Mouse (Mus musculus): Measurements from ENCODE around the gene Oscp1.

The Oscp1 gene

DNA sequence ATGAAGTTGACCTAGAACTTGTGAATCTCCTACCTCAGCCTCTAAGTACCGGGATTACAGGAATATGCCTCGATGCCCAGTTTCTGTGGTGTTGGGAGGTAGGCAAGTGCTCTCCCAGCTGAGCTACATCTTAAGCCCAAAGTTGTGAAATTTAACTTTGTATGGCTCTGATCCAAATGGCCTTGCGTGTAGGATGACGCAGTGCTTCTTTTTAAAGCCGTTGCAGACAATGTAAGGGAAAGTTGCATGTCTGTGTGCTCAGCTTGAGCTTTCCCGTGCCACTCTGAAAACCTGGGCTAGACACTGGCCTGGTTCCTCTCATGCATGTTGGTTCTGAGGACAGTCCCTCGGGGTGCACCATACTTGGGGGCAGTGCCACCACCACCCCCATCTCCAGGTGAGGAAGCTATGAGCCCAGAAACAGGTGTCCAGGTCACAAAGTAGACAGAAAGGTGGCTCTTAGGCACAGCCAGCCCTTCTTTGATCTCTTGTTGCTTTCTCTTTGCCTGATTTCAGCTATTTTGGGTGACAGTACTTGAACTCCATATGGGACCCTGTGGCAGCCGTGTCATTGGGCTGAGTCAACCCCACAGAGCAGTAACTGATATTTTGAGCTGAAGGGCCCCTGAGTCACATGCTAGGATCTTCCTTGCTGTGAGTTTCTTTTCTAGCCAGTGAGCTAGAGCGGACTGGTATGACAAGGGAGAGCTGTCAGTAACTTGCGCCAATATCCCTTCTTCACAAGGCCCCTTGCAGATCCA lies 51.4 kb downstream of the Oscp1 start:
- intact Hi-C loops (cut with DNase I): loop anchor here (2.0 kb wide), 1 partner anchor 17 kb away; no protein-coding TSS in a partner anchor

DNA sequence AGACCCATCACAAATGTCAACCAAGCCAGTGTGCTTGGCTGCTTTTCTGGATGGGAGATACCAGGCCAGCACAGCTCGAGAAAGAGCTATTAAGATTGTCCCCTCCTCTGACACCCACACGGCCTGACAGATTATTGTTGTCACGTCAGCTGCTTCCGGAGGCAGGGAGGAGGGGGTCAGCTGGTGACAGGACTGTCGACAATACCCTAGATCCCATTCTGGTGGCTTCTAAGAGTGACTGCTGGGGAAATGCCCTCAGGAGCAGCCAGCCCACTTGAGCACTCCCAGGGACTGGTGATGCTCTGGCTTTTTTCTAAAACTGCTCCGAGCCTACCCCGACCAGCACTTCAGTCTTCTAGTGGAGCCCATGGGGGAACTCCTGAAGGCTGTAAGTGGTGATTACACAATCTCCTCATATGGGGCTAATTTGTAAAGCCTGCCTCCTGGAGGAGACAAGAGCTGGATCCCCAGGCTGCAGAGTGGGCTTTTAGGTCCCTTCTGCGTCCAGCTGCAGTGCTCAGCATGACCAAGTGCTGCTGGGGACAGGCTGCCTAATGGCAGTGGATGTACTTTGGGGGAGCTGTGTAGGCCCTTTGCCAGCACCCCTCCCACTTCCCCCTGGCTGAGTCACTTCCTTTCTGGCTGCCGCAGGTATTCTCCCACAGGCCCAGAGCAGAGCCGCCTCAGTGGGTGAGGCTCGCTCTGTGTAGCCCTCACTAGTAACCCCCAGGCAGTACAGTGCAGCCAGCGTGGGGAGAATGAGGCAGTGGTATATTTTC lies 52.2 kb downstream of the Oscp1 start:
- intact Hi-C loops (cut with DNase I): loop anchor here (2.0 kb wide), 1 partner anchor 18 kb away; no protein-coding TSS in a partner anchor

DNA sequence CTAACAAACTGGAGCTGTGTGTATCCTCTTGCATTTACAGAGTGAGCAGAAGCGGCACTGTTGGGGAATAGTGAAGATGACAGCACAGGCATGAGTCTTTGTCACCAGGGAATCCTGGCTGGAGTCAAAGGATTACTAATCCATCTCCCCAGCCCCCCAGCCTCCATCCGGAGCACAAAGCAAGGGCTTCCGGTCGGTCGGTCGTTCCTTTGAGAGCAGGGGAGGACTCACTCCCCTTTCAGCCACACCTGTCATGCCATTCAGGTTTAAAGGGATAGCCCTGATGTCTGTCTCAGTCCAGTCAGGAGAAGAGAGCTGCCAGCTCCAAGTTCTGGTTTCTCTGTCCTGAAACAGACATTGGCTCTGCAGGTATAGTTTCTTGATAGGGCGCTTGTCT lies 52.8 kb downstream of the Oscp1 start:
- intact Hi-C loops (cut with DNase I): loop anchor here (2.0 kb wide), 1 partner anchor 18 kb away; no protein-coding TSS in a partner anchor

DNA sequence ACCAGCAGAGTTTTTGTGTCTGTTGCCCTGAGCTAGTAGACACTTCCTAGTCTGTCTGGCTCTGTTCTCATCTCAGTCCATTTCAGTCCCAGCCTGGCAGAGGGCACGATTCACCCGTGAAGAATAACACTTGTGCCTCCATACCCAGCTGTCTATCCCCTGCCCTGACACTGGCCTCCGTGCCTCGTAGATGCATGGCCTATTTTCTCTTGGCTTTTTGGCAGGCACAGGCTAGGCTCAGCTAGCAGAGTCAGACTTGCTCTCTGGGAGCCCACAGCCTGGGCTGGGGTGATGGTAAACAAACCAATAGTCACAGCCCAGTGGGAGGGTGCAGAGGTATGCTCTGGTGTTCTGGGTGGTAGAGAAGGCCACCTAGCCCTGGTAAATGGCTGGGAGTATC lies 54.9 kb downstream of the Oscp1 start:
- intact Hi-C loops (cut with DNase I): no loop called here

DNA sequence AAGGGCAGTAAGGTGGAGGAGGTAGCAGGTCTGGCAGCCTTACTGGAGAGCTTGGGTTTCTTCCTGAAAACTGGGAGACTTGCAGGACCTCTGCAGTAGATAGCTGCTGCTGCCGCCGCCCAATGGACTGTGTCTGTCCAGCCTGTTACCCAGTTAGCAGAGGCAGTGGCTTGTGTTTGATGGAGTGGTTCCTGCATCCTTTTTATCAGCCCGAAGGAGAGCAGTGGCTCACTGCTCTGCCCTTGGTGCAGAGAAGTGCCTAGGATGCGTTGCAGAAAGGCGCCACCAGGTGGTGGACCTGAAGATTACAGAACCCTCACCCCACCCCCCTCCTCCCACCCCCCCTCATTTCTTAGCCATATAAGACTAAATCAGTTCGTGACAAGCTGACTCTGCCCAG lies 55.6 kb downstream of the Oscp1 start:
- intact Hi-C loops (cut with DNase I): loop anchor here (2.0 kb wide), 1 partner anchor 27 kb away; no protein-coding TSS in a partner anchor

DNA sequence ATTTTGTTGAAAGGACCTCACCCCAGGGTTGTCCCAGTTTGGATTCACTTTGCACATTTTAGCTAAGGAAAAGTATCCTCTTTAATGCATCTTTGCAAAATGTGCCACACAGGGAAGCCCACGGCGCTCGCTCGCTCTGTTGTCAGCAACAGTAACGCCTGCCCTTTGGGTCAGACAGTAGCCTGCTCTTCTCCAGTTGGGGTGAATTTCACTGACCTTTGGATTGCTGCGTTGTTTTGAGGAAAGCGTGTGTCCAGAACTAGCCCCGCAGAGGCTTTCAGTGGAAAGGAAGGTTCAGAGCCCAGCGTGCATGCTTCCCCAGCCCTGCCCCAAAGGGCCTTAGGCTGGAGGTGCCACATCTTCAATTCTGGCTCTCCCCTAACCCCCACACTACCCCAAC lies 57.0 kb downstream of the Oscp1 start:
- intact Hi-C loops (cut with DNase I): loop anchor here (2.0 kb wide), 1 partner anchor 29 kb away; no protein-coding TSS in a partner anchor

DNA sequence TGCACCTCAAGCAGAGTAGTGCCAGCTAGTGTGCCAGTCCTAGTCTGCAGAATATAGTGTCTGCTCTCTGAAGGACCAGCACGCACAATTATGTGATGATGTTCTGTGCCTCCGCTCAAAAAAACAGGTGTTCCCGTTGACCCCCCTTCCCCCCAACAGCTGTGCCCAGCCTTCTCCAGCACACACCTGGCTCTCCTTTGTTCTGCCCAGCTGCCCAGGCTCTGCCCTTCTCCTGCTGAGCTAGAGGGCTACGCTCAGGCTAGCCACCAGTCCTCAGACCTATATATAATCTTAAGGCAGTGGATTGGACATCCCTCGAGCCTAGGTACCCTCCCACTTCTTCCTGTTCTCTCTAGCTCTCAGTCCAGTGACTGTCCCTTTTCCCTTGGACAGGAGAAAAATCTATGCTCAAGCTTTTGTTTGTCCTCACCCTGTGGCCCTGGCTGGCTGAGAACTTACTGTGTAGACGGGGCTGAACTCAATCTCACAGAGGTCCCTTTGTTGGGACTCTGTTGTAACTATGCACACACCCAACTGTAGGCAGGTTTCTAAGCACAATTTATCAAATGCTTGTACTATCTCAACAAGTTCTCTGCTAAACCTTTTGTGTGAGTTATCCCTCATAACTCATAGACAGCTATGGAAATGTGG lies 57.6 kb downstream of the Oscp1 start:
- intact Hi-C loops (cut with DNase I): loop anchor here (2.0 kb wide), 1 partner anchor 29 kb away; no protein-coding TSS in a partner anchor

DNA sequence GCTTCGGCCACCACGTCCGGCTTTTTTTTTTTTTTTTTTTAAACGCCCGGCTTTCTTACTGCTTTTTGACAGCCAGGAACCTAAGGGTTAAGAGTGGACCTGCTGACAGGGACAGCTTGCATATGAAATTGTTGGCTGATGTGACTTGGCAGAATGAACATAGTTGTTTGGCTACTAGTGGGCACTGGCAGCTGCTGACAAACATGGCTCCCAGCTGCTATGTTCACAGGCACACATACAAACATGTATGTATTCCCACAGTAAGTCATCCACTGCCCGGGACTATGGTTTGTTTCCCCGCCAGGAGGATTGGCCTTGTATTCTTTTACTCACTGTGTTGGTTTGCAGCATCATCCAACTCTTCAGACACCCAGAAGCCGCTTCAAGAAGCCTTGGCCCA lies 58.8 kb downstream of the Oscp1 start:
- intact Hi-C loops (cut with DNase I): no loop called here

DNA sequence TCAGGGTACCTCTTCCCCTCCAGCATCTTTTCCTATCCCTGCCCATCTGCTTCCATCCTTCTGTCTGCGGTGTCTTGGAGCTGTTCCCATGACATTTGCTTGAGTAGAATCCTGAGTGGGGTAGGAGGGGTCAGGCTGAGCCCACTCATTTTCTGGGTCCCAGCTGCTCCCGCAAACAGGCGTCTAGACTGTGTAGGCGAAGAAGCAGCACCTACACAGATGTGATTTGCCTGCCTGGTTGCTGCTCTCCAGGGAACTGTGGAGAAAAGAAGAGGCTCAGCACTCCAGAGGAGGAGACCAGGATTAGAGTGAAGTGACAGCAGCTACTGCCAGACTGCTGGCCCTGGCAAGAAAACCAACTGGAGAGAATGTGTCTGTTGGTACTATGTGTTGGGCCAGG lies 60.3 kb downstream of the Oscp1 start:
- intact Hi-C loops (cut with DNase I): no loop called here

DNA sequence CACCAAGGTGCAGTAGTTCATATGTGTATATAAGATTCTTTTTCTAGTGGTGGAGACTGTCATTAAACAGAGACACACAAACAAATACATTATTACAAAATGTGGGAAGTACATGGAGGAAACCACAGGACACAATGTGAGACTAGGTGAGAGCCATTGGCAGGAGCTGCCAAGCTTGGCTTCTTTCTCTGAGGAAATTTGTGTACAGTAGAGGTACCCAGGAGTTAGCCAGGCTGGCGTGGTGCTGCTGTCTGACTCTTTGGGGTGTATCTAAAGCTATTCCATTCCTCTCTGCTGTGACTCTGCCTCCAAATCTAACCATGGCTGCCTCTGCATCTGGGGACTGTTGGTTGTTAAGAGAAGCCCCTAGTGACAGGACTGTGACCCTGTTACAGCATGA lies 60.7 kb downstream of the Oscp1 start:
- intact Hi-C loops (cut with DNase I): no loop called here

DNA sequence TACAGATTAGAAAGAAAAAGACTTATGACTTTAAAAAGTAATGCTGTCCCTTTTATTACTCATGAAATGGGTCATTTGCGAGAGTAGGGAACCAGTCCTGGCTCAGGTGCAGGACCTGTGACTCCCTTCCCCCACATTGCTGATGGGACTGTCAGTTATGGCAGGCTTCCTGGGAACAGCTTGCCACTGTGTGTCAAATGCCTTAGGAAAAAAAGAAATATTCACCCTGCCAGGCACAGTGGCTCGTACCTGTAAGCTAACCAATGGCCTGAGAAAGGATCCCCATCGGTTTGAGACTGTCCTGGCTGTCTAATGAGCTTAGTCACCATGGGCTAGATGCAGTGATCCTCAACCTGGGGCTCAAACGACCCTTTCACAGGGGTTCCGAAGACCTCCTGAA lies 61.7 kb downstream of the Oscp1 start:
- intact Hi-C loops (cut with DNase I): no loop called here

DNA sequence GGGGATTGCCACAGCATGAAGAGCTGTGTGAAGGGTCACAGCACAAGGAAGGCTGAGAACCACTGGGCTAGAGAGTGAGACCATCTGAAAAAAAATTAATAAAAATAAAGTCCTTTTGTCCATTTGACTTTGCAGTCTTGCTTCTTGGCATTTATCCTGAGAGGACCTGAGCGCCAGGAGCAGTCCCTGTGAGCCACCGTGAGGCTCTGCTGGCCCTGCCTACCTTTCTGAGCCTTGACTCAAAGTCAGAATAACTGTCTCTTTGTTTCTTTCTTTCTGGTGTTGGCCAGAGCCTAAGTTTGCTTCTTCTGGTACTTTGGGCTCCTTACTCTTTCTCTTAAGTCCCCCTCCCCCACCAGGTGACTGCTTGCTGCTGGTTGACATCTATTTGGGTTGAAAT lies 62.1 kb downstream of the Oscp1 start:
- intact Hi-C loops (cut with DNase I): no loop called here

DNA sequence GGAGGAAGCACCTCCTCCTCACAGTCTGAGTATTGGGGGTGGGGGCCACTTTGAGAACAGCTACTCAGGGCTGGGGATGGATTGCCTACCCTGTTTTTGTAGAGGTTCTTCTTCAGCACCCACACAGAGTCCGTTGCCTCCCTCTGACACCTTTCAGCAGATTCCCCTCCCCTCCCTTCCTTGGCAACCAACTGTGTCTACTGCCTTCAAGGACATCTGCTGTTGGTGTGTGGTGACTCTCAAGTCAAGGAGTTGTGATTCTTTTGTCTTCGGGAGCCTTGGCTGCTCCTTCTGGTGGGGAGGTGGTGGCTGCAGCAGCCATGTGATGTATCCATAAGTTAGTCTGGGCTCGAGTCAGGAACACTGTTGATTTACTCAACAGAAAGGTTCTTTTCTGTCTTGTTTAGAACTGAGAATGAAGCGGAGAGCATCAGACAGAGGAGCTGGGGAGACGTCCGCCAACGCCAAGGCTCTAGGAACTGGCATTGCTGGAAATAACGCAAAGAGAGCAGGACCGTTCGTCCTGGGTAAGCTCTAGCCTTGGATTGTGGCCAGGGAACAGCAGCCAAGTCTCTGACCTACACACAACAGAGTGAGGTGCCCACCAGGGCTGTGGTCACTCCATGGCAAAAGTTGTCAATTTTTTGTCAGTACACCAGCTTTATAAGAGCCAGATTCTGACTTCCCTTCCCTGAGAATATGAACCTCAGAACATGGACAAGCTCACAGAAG lies 65.1 kb downstream of the Oscp1 start:
- intact Hi-C loops (cut with DNase I): no loop called here

DNA sequence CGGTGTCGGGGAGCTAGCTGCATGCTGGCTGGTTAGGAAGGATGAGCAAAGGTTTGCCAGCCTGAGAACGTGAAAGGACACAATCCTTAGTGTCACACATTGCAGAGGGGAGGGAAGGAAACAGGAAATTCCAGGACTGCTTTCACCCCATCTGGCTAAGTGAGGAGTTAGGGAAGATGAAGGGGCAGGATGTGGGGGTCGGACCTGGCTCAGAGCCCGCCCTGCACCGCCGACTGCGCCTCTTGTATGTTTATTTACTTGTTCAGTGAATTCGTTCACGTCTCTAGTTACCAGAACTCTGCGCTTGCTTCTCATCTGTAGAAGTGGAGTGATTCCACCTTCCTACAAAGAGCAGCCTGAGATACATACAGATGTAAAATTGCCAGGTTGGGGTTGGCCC lies 72.1 kb downstream of the Oscp1 start:
- intact Hi-C loops (cut with DNase I): no loop called here

DNA sequence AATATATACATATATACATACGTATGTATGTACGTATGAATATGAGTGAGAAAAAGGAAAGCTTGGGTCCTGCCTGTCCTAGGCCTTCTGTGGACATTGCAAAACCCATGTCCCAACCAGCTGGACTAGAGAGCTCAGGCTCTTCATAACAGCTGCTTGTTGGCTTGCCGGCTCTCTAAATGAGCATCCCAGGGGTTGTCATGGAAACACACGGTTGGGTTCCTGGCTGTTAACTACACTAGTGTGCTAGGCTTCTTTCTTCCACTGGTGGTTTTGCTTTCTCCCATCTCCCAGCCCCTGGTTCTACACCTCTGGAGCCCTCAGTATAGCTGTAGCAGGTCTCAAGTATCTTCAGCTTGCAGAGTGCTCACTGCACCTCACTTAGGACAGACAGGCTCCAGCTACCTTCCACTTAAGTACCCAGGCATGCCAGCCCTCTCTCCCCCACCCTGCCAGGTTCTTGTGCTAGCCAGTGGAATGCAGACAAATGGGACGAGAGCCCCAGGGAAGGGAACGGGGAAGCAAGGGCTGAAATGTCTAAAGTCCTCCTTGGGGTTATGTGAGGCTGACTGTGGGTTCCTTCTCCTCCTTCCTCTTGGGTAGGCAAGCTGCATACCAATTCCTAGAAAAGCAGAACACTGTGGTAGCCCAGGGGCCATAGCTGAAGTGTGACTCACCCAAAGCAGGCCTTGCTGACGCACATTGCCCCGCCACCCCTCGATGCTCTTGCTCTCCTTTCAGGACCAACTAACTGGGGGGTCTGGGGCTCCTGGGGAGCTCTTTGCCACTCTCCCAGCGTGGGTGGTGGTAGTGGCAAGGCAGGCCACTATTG lies 73.1 kb downstream of the Oscp1 start:
- intact Hi-C loops (cut with DNase I): no loop called here

DNA sequence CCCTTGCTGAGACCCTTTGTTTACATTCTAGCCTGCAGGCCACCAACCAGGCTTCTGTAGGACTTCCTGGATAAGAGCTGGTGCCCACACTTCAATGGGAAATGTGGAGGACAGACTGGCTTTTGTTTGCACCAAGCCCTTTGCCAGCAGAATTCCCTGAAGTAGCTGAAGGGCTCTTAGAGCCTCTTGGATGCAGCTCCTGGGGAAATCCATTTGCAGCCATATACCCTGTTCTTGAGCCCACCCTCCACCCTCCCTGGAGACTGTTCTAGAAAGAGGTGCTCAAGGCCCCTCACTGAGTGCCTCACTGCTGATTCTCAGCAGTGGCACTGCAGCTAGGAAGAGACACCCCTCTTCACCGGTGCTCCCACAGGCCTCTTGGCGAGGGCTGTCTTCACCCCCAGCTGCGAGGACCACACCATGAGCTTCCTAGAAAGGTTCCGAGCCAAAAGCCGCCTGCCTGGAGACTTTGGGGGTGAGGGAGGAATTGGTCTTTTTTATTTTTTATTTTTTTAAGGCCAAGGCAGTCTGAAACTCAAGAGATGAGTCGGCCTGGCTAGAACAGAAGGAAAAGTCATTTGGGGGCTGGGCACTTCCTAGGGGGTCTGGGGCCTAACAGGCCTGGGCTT lies 74.4 kb downstream of the Oscp1 start:
- intact Hi-C loops (cut with DNase I): no loop called here

DNA sequence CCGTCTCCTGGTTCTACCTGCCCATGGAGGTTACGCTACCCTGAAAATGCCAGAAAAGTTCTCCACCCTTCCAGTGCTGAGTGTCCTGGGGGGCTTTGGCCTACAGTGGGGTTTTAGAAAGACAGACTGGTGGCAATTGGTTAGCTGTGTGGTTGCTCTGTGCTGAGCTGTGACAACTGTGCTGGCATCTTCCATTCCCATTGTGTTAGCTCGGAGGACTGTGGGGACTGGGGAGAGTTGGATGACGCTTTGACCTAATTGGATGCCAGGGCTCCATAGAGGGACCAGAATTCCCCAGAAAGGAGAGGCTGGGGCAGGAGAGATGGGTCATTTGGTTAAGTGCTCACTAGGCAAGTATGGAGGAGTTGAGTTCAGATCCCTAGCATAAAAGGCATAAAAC lies 75.9 kb downstream of the Oscp1 start:
- intact Hi-C loops (cut with DNase I): no loop called here

DNA sequence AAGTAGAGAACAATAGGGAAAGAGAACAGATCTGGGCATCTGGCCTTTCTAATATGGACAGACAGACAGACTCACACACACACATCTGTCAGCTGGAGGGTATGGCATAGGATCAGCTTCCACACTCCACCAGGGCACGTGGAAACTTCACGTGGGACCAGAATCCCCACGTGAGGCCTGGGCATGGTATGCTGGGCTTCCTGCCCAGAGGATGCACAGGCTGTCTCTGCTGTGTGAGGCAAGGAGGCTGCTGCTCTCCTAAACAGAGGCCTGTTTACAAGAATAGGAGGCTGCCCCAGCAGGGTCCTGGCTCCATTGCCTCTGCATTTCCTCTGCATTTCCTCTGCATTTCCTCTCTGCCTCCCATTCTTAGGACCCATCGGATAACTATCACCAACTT lies 76.3 kb downstream of the Oscp1 start:
- intact Hi-C loops (cut with DNase I): no loop called here

DNA sequence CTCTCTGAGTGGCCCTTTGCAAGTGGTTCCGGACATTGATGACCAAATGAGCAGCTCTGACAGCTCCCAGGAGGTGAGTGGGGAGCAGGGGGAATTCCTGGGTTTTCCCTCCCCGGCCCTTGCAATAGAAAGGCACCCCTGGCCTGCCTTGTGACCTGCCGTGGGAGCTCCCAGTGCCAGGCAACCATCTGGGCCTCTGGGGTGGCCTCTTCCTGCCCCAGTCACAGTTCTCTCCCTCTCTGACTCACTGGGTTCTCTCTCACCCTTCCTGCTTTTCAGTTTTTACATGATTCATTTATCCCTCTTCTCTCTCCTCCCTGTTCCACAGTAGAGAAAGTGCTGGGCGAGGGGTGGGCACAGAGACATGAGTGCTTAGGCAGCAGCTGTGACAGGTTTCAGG lies 79.4 kb downstream of the Oscp1 start:
- intact Hi-C loops (cut with DNase I): no loop called here

DNA sequence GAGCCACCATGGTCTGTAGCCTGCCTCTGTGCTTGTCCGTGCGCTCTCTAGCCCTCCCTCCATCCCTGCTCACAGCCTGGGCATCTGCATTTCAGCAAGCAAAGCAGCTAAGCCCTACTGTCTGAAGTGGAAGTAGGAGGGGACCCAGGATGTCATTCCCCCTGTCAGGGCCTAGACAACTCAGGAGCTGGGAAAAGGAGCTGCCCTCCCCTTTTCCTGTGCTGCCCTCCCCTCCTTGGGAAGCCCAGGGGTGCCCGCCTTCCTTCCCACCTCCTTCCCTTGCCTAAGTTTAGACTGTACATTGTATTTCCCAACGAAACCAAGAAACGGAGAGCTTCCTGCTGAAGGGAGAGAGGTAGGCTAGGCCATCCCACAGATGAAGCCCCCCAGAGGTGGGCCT lies 82.7 kb downstream of the Oscp1 start:
- intact Hi-C loops (cut with DNase I): no loop called here
